Mouse (Mus musculus): ENCODE data around the gene Slc44a1. TPM values are rescaled to one million over a fixed set of nuclear protein-coding genes. Genes with fewer than 3 reads are reported as not detected.

Slc44a1 gene
- total RNA-seq, 2 experiments from 2014 or later, result 67.4 to 86.4 TPM

DNA sequence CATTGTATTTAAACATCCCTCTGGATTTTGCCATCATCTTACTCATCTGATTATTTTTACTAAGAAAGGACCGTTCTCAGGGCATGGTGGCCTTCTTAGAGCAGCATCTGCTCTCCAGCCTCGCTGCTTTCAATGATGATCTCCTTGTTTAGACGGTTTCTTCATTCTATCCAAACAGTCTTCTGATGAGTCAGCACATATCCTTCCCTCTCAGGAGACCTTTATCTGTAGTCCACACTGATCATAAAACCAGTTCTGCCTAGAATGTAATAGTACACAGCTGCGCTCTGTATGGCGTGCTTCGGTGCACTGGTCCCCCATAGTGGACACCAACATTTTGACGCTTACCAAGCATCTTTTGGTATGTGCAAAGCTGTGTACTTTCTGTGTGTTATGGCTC, 19.5 kb downstream of the Slc44a1 start:
- no peak for DNase-seq (ENCODE audit: low spot score in 2 of 2)
- intact Hi-C loops (cut with DNase I), result no loop called here

DNA sequence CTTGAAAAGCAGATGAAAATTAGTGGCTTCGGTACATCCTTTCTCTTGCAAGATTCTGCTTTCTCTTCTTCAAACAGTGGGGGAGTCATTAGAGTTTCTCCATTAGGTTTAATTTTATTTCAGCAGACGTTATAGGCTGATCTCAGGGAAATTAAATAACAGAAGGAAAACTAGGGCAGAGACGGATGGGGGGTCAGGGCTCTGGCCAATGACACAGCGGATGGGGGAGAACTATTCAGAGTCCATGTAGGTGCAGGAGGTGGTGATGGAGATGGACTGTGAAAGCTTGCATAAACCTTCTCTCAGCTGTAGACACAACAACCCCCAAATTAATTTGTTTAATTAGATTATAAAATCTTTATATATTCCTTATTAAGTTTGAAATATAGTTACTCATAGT, 20.8 kb downstream of the Slc44a1 start:
- DNase-seq (ENCODE audit: low spot score in 2 of 2), result no peak
- intact Hi-C loops (cut with DNase I), result no loop called here

DNA sequence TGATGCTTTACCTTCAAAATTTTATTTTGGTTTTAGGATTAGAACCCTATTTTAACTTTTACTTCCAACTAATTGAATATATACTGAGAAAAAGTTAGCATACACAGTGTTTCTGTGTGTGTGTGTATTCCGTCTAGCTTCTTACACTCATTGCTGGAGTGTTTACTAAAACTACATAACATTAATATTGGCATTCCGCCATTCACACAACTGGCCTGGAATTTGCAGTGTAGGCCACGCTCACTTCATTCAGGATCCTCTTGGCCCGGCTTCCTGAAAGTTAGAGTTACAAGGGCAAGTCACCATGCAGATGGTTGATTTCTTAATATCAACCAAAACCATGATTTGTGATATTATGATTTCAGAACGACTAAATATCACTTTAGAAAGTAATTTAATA, 21.9 kb downstream of the Slc44a1 start:
- intact Hi-C loops (cut with DNase I), result no loop called here
- no peak for DNase-seq (ENCODE audit: low spot score in 2 of 2)

DNA sequence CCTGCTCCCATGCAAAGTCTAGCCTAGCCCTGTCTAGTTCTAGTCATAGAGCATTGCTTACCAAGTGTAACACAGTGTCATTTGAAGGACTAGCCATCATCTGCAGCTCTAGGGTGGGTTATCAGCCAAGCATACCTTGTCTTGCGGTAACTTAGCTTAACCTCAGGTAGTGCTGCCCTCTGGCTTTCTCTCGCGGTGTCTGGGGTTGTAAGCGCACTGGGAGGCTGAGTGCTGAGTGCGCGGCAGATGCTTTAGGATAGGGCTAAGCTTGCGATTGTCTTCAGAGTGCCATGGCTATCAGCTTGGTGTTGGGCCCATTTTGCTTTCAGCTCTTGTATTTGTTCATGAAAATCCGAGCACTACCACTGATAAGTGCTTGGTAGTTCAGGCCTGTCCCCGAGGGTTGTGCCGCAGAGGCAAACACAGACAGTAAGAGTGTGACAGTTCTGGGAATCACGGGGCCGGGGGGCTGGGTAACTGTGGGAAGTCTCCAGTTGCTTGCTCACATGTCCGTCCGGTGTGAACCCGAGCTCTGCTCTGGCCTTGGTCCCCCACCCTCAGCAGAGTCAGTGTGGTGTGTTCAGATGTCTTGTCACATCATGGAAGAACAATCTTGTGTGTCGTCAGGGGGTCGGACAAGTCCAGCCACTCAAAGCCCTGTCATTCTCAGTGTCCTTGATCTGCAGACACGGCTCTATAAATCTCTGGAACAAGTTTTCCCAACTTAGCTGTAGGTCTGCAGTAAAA, 22.5 kb downstream of the Slc44a1 start:
- DNase-seq (ENCODE audit: low spot score in 2 of 2), result no peak

DNA sequence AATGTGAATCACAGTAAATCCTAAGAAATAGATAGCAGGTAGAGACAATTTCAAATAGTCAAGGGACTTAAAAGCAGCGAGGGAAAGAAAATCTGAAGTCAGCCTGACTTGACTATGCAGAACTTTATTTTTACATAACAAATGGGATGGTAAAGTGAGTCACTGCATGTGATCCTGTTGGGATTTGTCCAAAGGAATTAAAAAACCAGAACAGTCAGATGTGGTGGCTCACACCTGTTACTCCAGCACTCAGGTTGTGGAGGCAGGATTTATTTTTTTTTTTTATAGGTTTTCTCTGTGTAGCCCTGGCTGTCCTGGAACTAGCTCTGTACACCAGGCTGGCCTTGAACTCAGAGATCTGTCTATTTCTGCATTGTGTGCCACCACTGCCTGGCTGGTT, 25.7 kb downstream of the Slc44a1 start:
- DNase-seq (ENCODE audit: low spot score in 2 of 2), result no peak
- intact Hi-C loops (cut with DNase I), result no loop called here

More for the DNA sequence above, 22.5 kb downstream of the Slc44a1 start:
- intact Hi-C loops (cut with DNase I), result no loop called here

DNA sequence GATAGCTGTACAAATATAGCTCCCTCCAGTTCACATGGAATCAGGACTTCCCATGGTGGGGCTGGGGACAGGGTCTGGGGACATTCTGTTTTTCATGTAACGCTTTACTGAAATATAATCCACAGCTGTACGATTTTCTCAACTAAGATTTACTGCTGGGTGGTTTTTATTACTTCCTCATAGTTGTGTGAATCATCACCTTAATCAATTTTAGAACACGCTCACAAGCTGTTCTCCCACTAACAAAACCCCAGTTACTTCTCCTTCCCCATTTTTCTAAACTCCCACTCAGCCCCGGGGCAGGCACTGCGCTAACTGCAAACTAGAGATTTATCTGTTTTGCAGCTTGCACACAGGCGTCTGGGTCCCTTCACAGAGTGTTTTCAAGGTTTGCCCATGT, 28.8 kb downstream of the Slc44a1 start:
- intact Hi-C loops (cut with DNase I), result no loop called here
- peak in 1 of 2 experiments; percentile 31 for DNase-seq (ENCODE audit: low spot score in 2 of 2)

DNA sequence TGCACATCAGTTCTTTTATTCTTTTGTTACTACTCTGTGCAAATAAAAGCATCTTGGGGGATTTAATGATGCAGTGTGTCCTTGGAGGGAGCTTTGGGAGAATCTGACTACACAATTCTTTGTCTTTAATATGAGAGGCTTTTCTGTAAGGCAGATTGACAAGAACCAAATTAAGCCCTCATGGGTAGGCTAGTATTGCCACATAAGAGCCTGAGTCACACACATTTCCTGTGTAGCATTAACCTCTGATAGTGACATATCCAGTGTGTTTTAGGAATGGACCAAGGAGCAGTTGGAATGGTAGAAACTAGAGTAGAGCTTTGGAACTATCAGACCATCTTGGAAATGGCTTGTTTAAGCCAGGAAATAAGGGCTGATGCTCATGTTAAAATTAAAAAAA, 33.9 kb downstream of the Slc44a1 start:
- DNase-seq (ENCODE audit: low spot score in 2 of 2), result no peak
- intact Hi-C loops (cut with DNase I), result no loop called here

DNA sequence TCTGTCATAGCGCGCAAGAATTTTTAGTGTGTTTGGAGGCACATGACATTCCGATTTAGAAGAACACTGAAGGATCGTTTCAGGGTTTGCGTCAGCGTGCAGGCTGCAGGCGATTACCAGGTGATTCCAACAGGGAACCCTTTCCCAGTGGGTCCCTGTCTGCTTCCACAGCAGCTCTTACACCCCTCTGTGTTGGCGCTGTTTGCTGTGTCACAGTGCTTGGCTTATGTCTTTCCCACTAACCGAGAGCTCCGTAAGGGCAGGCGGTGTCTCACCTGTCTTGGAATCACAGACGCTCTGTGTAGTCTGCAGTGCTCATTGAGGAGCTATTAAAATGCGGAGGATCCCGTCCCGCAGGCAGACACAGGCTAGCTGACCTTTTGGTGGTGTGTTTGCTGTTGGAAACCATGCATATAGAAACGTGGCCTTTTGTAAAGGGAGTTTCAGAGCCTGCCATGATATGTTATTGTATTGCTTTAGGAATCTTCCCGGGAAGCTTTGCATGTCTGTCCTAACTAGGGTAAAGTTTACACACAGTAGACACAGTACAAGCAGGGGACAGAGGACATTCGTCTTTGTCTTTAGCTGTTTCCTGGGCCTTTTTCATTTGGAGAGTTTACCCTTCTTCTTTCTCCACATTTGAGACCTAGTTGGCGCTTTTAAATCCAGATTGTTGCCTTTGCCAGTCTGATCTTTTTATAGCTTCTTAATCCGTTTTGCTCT, 35.2 kb downstream of the Slc44a1 start:
- intact Hi-C loops (cut with DNase I), result loop anchor here (5.0 kb wide), 2 partner anchors 33 to 37 kb away; partner anchors contain the start of gene Slc44a1
- DNase-seq (ENCODE audit: low spot score in 2 of 2), result no peak

DNA sequence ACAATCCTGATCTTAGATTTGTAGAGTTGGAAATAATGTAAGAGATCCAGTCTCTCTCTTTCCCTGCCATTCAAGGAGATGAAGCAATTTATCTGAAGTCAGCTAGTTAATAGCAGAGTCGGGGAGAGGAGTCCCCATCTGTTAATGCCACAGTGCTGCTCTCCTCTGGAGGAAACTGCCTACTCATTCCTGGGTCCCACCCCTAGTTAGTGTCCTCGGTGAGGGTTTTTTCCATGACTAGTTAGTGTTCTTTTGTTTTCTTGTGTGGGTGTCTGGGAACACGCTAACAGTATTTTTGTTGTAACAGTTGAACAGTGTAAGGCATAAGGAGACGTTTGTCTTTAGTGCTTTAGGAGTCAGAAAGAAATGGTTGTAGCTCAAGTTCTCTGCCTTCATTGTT, 38.4 kb downstream of the Slc44a1 start:
- intact Hi-C loops (cut with DNase I), result loop anchor here (5.0 kb wide), 2 partner anchors 34 to 36 kb away; partner anchors contain the start of gene Slc44a1
- DNase-seq (ENCODE audit: low spot score in 2 of 2), result no peak

DNA sequence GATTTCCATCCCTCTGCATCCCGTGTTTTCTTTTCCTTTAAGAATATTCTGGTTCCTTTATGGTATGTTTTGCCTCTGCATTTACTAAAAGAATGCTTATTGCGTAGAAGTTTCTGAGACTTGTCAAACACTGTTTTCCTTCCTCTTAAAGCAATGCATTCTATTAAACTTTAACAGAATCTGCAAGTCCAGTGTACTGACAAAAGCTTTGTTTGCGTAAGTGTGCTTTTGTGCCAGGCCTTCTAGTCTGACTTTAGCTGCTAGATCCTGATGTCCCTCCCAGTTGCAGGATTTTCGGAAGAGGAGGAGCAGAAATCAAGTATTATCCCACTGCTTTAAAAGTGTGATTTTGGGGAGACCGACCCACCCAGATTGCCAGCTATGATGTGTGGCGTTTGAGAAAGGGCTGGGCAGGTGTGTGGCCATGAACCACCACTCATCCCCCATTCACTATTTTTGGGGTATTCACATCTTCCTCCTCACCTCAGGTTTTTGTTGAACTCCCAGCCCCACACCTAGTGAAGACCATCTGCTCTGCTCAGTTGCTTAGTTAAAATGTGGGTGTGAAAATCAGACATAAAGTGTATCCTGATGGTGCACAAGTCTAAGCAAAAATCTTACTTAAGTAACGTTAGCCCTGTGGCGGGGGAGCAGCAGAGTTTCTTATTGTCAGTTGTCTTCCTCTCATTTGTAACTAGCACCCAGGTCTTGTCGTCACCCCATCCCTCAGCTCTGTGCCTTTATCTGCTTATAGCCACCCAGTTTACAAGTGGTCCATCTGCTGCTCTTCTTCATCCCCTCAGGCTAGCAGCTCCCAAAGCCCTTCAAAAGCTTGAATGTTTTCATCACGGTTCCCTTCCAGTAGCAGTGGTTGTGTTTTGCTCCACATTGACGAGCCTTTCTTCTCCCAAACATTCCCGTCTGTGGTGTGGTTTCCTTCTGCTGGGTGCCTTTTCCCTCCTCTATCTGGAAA, 47.3 kb downstream of the Slc44a1 start:
- intact Hi-C loops (cut with DNase I), result no loop called here
- peak in 1 of 2 experiments; percentile 36 for DNase-seq (ENCODE audit: low spot score in 2 of 2)

DNA sequence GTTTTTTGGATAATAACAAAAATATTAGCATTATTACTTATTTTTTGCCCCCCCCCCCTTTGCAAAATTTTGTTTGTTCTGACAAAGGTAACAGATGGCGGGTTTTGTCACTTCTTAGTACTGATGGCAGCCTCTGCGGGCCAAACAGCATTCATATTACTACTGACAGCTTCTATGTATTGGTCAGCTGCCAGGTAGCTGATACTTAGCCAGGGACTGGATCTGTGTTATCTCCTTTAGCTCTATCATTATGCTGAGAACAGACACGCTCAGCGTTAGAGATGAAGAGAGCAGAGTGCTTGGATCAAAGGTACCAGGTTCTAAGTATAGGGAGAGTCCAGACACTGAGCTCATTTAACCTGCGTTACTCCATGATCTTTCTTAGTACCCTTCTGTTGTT, 48.6 kb downstream of the Slc44a1 start:
- intact Hi-C loops (cut with DNase I), result no loop called here
- no peak for DNase-seq (ENCODE audit: low spot score in 2 of 2)

DNA sequence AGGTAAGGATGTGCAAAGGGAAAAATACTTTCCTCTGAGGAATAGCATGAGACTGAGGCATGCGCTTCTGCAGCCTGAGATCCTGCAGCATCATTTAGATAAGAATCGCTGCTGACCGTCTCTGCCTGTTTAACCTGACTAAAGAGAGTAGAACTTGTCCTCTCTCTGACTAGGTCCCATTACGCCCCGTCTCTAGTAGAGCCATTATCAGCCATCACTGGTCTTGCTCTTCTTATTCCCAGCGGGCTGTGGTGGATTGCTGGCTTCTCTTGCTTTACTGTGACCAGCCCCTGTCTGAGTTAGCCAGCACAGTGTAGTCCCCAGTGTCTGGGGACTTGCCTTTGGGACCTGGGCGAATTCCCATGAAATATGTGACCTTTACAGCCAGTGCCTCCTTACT, 50.2 kb downstream of the Slc44a1 start:
- intact Hi-C loops (cut with DNase I), result no loop called here
- DNase-seq (ENCODE audit: low spot score in 2 of 2), result no peak

DNA sequence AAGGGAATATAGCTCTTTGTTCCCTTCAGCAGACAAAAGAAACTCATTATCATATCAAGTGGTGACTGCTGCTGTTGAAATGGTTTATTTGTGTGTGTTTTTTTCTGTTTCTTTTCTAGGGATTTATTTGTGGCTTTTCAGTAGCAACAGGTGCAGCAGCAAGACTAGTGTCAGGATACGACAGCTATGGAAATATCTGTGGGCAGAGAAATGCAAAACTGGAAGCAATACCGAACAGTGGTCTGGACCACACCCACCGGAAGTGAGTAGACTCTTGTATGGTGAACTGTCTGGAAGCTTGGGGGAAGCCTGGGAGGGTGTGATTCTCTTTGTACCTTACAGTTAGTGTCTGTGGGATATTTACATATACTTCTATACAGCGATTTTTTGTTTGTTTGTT, 51.1 kb downstream of the Slc44a1 start:
- intact Hi-C loops (cut with DNase I), result no loop called here
- no peak for DNase-seq (ENCODE audit: low spot score in 2 of 2)

DNA sequence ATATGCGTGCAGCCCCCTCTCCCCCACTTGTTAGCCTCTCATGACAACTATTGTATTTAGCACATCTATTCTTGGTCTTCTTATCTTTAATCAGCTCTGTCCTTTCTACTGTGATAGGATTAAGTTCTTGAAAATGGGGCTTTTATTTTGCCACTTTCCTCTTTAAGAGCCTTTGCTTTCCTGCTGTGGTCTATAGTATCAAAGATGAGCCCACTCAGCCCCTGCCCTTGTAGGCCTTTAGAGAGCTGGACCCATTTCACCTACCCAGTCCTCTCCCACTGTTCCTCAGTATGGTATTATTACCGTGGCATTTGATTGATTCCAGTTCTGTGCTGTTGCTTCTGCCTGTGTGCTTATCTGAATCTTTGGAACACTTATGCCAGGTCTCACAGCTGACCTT, 55.4 kb downstream of the Slc44a1 start:
- no peak for DNase-seq (ENCODE audit: low spot score in 2 of 2)
- intact Hi-C loops (cut with DNase I), result no loop called here

DNA sequence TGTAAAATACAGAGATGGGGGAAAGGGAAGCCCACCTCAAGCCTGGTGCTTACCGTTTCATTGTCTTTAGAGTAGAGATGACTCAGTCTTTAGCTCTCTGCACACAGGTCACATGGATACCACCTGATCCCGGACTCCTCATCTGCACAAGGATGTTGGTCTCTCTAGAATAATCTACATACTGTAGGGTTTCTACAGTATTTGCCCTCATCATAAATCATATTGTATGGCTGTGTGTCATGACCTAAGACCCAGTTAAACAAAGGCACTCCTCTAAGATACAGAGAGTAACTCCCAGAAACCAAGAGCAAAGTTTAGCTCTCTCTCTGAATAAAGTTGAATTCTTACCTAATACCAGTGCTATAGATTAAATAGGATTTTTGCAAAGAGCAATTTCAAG, 62.6 kb downstream of the Slc44a1 start:
- DNase-seq (ENCODE audit: low spot score in 2 of 2), result no peak
- intact Hi-C loops (cut with DNase I), result no loop called here

DNA sequence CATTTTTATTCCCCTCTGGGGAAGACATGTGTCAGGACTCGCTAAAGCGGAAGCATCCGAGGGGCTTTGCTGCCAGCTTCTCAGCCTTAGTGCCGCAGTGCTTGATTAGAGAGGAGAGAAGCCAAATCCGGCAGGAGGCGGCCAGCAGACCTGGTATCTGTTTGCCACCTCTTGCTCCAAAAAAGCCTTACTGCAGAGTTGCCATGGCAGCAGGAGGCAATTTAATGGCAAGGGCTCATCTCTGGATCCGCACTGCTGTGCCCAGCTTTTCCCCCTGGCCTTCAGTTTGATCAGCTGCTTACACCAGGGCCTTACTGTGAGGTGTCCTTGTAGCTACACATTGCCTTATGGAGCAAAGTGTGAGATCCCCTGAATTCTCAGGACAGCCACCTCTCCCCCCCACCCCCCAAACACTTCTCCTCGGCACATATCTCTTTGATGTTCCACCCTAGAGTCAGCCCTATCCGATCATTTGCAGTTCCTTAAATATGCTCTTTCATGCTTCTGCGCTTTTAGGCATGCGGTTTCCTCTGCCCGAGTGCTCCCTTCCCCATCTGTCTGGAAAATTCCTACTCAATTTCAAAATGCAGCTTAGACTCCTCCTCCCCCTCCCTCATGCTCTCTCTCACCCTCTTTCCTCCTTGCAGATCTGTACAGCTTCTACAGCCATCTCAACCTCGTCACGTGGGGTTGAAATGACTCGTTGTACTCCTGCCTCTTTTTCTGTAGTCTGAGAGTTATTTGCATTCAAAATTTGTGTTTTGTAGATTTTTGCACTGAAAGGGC, 72.1 kb downstream of the Slc44a1 start:
- peak; percentile 57 to 60 for DNase-seq (ENCODE audit: low spot score in 2 of 2)
- intact Hi-C loops (cut with DNase I), result loop anchor here (2.0 to 5.0 kb wide), 2 partner anchors 35 to 72 kb away; partner anchors contain the start of gene Slc44a1

DNA sequence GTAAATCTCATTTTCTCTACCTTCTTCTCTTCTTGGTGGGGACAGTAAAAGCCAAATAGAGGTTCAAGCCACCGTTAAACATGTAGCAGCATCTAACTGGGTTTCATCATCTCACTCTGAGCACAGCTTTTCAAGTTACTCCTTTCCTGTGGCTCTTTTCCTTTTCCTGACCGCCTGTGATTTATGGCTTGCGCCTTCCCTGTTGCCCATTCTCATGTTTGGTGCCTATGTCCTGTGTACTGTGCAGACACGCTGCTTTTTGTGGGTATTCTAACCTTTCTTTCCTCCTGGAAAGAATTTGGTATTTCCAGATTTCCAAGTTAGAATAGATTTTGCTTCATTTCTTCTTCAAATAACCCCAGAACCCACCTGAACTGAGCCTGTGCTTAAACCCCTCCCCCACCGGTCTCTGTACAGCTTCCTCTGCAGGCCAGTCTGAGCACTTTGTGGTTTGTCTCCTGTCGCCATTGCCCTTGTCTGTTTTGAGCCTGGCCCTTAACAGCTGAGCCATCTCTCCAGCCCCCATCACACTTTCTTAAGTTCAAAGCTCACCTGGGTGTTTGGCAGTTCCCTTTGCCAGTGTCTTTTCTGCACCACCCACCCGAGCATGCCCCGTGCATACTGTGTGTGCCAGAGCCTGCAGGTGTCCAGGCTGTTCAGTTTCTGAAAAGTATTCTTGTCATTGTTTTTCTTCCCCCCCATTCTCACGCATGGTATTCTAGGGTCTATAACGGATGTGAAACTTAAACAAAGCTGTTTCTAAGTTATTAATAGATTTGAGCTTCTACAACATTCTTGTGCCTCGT, 73.3 kb downstream of the Slc44a1 start:
- no peak for DNase-seq (ENCODE audit: low spot score in 2 of 2)
- intact Hi-C loops (cut with DNase I), result loop anchor here (2.0 to 5.0 kb wide), 2 partner anchors 36 to 73 kb away; partner anchors contain the start of gene Slc44a1

DNA sequence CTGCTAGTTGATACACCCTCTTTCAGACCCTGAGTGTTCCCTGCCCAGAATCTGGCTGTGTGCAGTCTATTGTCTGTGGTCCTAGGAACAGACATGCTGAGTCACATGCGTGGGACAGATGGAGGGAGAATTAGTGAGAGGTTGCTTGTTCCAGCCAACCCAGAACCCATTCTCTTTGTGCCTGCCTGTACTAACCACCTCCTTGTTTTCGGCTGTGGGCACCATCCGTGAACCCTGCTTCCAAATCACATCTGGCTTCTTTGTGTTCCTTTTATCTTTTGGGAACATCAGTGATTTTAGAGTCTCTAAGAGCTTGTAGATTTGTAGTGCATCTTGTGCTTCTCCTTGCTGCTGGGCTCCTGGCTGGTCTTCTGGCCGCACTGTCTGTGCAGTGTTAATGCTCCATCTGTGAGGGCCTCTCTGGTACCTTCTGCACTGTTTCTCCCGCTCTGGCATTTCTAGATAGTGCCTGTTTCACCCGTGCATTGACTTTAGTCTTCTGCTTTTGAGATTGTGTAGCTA, 75.9 kb downstream of the Slc44a1 start:
- intact Hi-C loops (cut with DNase I), result no loop called here
- peak; percentile 71 to 73 for DNase-seq (ENCODE audit: low spot score in 2 of 2)
